Mouse (Mus musculus) layer of hippocampus, postnatal 36 days (tissue): ENCODE data around the gene Ppef2. TPM values are rescaled to one million over a fixed set of nuclear protein-coding genes. Genes with fewer than 3 reads are reported as not detected.

ENCODE experiments used
- DNase-seq, 2 experiments: peaks; one replicate each; pipeline ENCODE4 v3.0.0; 2022
- total RNA-seq, 2 experiments: library from RNA; stranded (reverse); gene quantifications; 2 replicates each; pipeline ENCODE4 v1.2.3; 2021

Gene Ppef2
- total RNA-seq, 2 experiments from 2014 or later: 0.82 to 0.94 TPM

DNA sequence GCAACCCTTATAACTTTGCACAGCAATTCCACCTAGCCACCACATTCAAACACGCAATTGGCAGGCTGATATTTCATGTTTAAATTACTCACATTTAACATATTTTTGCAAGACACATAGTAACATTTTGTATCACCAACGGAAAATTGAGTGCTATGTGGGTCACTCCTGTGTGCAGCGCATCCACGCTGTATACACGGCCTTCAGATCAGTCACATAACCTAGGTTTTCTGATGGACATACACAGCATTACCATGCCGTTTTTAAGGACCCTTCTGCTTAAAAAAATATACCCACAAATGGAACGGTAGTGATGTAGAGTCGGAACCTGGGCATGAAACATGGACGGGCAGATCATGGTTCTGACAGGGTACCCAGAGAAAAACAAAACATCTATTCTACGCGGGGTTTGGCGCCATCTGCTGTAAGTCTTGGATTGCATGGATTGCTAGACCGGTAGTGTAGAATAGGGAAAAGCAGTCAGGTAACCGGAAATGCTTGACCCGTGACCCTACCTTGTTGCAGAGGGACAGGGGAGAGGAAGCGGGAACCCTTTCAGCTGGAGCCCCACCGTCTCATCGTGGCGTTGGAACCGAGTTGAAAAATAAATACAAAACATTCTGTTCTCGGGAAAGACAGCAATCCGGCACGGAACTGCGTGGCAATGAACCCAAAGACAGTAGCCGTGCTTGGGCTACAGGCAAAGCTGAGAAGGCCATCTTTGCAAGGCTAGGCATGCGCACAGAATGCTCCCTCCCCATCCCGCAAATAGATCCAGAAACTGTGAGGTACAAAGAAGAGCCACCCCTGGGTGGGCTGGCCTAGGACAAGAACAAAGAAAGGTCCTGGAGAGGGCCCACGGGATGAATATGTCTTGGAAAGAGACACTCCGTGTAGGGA lies 16.5 kb downstream of the Ppef2 start:
- DNase-seq: peak; percentile 64 to 78

GRCm38 (mm10) chr5:92234939-92235557 lies 21.0 kb downstream of the Ppef2 start:
- no peak for DNase-seq

GRCm38 (mm10) chr5:92233366-92233765 lies 22.7 kb downstream of the Ppef2 start:
- DNase-seq: no peak

GRCm38 (mm10) chr5:92231836-92232235 lies 24.2 kb downstream of the Ppef2 start:
- DNase-seq: no peak

DNA sequence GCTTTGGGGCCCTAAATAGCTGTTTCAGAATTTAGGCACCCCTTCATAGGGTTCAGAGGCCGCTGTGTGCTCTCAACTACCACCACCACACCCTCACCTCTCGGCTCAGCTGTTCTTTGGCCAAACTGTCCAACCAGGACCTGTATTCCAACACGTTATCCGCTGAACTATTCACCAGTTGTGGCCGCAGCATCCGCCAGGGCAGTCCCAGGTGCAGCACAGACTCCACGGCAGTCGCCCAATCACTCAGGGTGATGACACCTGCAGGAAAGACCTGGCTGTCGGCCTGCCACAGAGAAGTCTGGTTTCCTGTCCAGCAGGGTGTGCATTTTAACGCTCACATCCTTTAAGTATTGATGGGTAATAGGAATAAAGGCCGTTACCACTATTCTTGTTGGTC lies 25.8 kb downstream of the Ppef2 start:
- no peak for DNase-seq

DNA sequence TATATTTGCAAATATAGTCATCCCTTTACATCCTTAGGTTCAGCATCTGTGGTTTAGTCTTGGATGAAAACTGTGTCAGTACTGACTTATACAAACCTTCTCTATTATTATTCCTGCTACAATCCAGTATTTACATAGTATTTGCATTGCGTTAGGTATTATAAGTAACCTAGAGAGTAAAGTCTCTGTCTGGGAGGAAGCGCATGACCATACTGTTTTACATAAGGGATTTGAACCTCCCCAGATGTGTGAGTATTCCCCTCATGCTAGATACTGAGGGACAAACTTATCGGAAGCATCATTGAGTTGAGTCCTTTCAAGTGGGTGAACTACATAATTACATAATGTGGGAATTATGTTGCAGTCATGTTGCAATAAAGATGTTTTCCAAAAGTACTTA lies 26.6 kb downstream of the Ppef2 start:
- DNase-seq: no peak

DNA sequence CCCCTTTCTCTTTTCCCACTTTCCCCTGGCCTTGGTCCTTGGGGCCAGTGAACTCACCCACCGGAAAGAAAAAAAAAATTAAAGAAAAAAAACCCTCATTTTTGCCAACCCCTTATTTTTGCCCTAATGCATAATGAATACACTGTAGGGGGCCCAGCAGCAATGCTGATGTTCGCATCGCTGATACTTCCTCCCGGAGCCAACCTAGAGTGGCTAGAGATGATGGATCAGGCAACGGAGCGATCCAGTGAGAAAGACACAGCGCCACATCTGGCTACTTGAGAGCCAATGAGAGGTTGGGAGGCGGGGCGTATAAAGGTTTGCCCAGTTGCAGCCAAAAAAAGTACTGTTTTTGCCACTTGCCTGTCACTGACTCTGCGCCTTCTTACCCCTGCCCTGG lies 27.3 kb downstream of the Ppef2 start:
- no peak for DNase-seq

- no peak for DNase-seq
Measured at GRCm38 (mm10) chr5:92227782-92228181, 28.3 kb downstream of the Ppef2 start.

- DNase-seq: no peak
Measured at GRCm38 (mm10) chr5:92220287-92220902, 35.7 kb downstream of the Ppef2 start.

- DNase-seq: no peak
Measured at GRCm38 (mm10) chr5:92219826-92220225, 36.3 kb downstream of the Ppef2 start.

DNA sequence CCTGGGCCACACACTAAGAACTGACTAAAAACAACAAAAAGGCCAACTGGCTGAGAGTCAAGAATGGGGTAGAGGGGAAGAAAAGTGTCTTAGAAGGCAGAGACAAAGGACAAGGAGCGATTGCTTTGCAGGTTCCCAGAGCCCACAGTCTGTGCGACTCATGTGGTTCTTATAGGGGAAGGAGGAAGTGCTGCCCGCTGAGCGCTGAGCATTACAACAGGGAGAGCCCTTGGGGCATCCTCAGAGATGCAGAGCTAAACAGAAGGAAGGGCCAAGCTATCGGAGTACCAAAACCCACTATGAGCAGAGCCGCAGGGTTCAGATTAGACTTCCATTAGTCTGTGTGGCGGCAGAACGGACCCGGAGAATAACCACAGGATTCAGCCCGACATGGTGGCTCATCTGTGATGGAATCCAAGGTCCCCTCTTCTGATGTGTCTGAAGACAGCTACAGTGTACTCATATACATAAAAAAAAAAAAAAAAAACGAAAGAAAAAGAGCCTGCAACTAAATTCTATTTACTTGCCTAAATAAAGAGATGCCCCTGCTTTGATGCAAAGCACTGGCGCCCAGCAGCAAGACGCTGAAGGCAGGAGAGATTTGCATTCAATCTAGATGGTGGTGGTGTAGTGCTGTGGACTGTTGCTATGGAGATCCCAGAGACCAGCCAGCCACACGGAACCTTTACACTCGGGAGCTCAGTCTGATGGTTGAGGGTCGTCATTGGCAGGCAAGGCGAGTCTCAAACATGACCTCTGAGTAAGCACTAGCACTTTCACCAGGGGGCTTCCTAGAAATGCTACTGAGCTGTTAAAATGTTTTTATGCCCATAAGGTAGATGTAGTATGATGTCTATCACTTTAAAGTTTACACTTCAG lies 36.9 kb downstream of the Ppef2 start:
- no peak for DNase-seq

GRCm38 (mm10) chr5:92215308-92215707 lies 40.8 kb downstream of the Ppef2 start, which contains the start of gene U90926:
Gene U90926, minus strand, starts transcription at chr5:92215408.
- DNase-seq: no peak

- DNase-seq: no peak
Measured at GRCm38 (mm10) chr5:92212231-92212630, 43.8 kb downstream of the Ppef2 start.

- DNase-seq: no peak
Measured at GRCm38 (mm10) chr5:92210205-92210604, 45.9 kb downstream of the Ppef2 start.

GRCm38 (mm10) chr5:92206121-92206520 lies 50.0 kb downstream of the Ppef2 start:
- no peak for DNase-seq

DNA sequence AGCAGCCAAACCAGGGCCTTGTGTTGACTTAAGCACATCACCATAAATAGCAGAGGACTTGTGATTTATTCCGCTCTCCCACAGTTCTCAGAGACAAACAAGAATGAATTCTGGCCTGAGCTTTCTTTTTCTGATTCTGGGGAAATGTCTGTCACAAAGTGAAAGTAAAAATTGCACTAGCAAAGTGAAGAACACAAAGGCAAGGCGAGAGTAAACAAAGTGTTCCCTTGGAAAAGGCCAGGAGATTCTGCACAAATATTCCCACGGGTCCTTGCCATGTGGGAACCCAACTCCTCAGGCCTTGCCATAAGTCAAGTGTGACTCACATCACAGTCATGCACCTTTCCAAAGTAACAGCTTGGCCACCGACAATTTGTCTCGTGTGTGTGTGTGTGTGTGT lies 50.4 kb downstream of the Ppef2 start:
- no peak for DNase-seq

DNA sequence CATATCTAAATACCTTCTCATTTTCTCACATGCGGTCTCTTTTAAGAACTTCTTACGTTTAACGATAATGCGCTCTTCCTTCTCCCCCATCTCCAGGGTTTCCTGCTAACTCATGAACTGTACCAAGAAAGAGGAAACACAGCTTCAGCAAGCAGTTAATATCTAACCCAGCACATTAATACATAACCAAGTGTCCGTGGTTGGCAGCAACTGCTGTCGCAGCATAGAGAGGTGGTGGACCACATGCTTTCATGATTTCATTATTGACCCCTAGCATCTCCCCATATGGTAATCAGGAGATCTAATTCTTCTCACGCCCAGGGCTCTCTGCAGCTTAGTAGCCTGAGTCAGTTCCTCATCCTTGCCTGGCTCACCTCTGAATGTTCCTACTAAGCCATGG lies 50.9 kb downstream of the Ppef2 start:
- DNase-seq: no peak

GRCm38 (mm10) chr5:92204162-92205036 lies 51.7 kb downstream of the Ppef2 start:
- DNase-seq: no peak

DNA sequence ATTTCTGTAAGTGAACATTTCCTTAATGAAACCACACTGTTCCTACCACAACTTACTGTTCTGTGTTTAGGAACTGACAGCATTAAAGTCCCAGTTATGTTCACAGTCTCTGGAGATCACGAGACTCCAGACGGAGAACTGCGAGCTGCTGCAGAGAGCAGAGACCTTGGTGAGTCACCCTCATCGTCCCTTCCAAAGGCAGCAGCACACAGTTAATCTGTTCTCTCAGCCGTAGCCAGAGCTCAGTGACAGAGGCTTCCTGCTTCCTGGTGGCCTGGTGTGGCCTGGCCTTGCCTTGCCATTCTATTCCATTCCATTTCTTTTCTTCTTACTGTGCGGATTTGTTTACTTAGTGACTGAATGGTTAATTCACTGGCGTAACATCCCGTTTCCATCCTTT lies 57.8 kb downstream of the Ppef2 start:
- no peak for DNase-seq

- DNase-seq: no peak
Measured at GRCm38 (mm10) chr5:92196895-92197811, 58.9 kb downstream of the Ppef2 start.
